Mouse (Mus musculus): ENCODE data around the gene Ston2. TPM values are rescaled to one million over a fixed set of nuclear protein-coding genes. Genes with fewer than 3 reads are reported as not detected.
A peak's percentile ranks its signal among the peaks of the same experiment; 100 is the strongest.
"Not testable (repeated sequence)": the region's sequence is repeated elsewhere in the genome, so short reads cannot be mapped to it uniquely, and the experiment has no call there.

The Ston2 gene
- polyA plus RNA-seq, 1 experiment from 2014 or later = 6.7 TPM

DNA sequence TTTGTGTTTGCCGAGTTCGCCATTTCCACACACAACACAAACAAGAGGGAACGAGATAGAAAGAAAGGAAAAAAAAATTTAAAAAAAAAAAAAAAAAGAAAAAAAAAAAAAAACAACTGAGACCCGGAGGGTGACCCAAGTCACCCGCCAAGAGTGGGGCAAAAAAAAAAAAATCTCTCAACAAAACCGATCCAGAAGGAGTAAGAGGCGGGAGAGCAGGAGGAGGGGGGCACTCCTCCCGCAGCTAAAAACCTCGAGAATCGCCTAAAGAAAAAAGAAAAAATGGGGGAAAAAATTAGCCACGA lies 198.7 kb downstream of the Ston2 start:
- Histone ChIP-seq H3K4me3 (ENCODE audit: low read depth, low read length) (peak overlapping the region; percentile 90), H3K36me3 (ENCODE audit: control insufficient read depth, insufficient read depth, low read length) (peaks cover 5% of the 10 kb centered on the region), H3K4me1 (ENCODE audit: control insufficient read depth, insufficient read depth, low read length) (peaks cover 11% of the 10 kb centered on the region), H3K9ac (ENCODE audit: low read depth, low read length) (peak overlapping the region; percentile 100), H3K27me3 (ENCODE audit: control insufficient read depth, insufficient read depth, low read length) (no peaks in the 10 kb centered on the region), H3K4me2 (peak overlapping the region; percentile 82), H3K9me3 (replicated peaks; ENCODE audit: control insufficient read depth, low read length) (no peaks in the 10 kb centered on the region), H3K27ac (ENCODE audit: low read depth, low read length) (peak overlapping the region; percentile 100)
- WGBS (ENCODE audit: insufficient replicate concordance) = 0% methylated on average over 11 of the region's 11 CpGs
- ATAC-seq (replicated peaks; ENCODE audit: insufficient number of reproducible peaks, low FRiP score, low TSS enrichment) = no peak

DNA sequence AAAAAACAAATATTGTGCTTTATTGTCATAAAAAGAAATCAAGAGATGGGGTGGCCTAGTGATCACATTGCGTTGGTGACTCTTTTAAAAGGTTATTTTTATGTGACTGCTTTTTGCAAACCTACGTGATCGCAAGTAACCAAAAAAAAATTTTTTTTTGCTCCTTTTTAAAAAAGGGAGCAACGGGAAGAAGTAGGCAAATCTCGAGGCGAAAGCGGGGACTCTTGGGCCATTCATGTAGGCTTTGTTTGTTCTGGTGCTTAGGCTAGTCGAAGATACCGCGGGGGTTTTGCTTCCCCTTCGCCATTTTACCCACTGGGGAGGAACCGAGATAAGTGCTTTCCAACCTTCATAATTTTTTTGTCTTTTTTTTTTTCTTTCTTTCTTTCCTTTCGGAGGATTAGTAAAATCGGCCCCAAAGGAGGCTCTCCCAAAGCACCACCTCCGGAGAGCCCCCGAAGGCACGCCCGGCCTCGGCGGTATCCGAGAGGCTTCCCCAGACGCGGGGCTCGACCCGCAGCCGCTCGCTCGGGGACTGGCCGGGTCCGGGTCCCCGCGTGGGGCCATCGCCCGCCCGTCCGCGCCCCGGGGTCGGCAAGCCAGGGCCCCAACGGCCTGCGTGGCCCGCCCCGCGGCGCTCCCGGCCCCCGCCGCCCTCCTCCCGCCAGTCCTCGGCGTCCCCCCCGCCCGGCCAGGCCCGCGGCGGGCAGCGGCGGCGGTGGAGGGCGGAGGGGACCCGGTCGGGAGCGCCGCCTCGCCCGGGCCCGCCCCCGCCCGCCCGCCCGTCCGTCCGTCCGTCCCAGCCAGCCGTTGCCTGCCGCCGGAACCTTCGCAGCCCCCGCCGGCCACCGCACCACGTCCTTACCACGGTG lies 199.3 kb downstream of the Ston2 start:
- Histone ChIP-seq H3K4me3 (ENCODE audit: low read depth, low read length) (peak overlapping the region; percentile 90), H3K27ac (ENCODE audit: low read depth, low read length) (peak overlapping the region; percentile 100), H3K4me2 (peak overlapping the region; percentile 82), H3K36me3 (ENCODE audit: control insufficient read depth, insufficient read depth, low read length) (peaks cover 5% of the 10 kb centered on the region), H3K9ac (ENCODE audit: low read depth, low read length) (peak overlapping the region; percentile 100), H3K4me1 (ENCODE audit: control insufficient read depth, insufficient read depth, low read length) (peaks cover 11% of the 10 kb centered on the region), H3K9me3 (replicated peaks; ENCODE audit: control insufficient read depth, low read length) (no peaks in the 10 kb centered on the region), H3K27me3 (ENCODE audit: control insufficient read depth, insufficient read depth, low read length) (no peaks in the 10 kb centered on the region)
- 1% methylated on average over 65 of the region's 83 CpGs for WGBS (ENCODE audit: insufficient replicate concordance)
- ATAC-seq (replicated peaks; ENCODE audit: insufficient number of reproducible peaks, low FRiP score, low TSS enrichment) = peak; percentile 18; the same call in 1 of the 2 replicates

DNA sequence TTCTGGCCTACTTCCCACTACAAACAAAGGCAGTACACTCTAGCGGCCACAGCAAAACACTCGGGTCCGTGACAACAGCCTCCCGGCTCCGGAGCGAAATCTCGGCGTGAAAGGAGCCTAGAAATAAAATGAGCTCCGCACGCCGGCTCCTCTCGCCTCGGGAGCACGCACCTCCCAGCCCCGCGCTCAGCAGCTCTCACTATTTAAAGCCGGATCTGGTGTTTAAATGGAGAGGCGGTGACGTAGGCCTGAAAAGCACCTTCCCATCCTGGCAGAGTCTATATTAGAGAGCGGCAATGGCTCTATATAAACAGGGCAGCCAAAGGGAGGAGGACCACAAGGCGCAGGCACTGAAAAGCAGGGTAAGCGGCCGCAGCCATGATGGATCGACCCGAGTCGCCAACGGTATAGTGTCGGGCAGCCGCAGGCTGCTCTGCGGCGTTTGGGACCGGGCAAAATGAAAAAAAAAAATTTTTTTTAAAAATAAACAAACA lies 200.0 kb downstream of the Ston2 start:
- Histone ChIP-seq H3K27ac (ENCODE audit: low read depth, low read length) (peak overlapping the region; percentile 100), H3K4me1 (ENCODE audit: control insufficient read depth, insufficient read depth, low read length) (peaks cover 13% of the 10 kb centered on the region), H3K9me3 (replicated peaks; ENCODE audit: control insufficient read depth, low read length) (no peaks in the 10 kb centered on the region), H3K4me3 (ENCODE audit: low read depth, low read length) (peak overlapping the region; percentile 90), H3K27me3 (ENCODE audit: control insufficient read depth, insufficient read depth, low read length) (no peaks in the 10 kb centered on the region), H3K36me3 (ENCODE audit: control insufficient read depth, insufficient read depth, low read length) (peaks cover 5% of the 10 kb centered on the region), H3K4me2 (peak overlapping the region; percentile 82), H3K9ac (ENCODE audit: low read depth, low read length) (peak overlapping the region; percentile 100)
- ATAC-seq (replicated peaks; ENCODE audit: insufficient number of reproducible peaks, low FRiP score, low TSS enrichment) = peak; percentile 83
- under 1% methylated on average over 32 of the region's 32 CpGs for WGBS (ENCODE audit: insufficient replicate concordance)

DNA sequence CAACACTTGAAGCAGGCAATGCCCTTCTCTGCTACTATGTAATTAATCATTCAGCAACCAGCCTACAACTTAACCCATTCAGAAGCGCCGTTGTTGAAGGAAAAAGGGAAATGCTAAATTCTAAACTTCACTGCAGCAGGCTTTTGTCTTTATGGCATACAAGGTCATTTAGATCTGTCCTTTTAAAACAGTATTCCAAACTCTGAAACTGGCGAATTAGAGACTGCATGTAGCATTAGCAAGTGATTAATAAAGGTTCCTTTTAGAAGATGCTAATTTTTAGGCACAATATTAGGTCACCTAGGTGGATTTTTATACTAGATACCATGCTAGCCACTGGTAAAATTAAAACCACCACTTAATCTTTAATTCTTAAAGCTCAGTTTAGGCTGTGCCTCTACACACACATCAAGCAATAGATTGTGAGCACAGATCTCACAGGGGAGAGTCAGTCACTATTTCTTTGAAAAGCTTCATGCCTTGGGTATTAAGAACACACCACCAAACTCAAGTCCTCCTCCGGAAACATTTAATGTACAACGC lies 200.6 kb downstream of the Ston2 start:
- 29% methylated on average over 5 of the region's 5 CpGs for WGBS (ENCODE audit: insufficient replicate concordance)

DNA sequence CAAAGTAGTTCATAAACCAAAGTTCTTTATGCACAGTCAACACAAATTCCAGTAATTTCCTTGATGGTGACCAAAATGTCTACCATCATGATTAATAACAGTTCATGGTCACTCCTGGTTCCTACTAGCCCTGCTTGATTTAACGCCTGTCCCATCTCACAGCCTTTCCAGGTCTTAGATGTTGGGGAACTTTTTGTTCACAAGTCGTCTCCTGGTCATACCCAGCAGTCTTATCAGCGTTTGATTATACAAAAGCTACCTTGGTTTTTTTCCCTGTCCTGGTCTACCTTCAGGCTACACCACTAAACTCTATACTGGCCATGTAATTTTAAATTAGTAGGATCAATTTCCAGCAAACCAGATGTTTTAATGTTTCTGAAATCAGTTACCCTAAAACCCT lies 201.1 kb downstream of the Ston2 start:
- Histone ChIP-seq H3K27me3 (ENCODE audit: control insufficient read depth, insufficient read depth, low read length) (no peaks in the 10 kb centered on the region), H3K27ac (ENCODE audit: low read depth, low read length) (no peak overlapping the region), H3K36me3 (ENCODE audit: control insufficient read depth, insufficient read depth, low read length) (peaks cover 5% of the 10 kb centered on the region), H3K9ac (ENCODE audit: low read depth, low read length) (0 out of 2 replicates have a peak overlapping the region, but pooled peaks have one; percentile 7), H3K4me2 (peak overlapping the region; percentile 82), H3K4me1 (ENCODE audit: control insufficient read depth, insufficient read depth, low read length) (peaks cover 16% of the 10 kb centered on the region), H3K4me3 (ENCODE audit: low read depth, low read length) (peak overlapping the region; percentile 90), H3K9me3 (replicated peaks; ENCODE audit: control insufficient read depth, low read length) (no peaks in the 10 kb centered on the region)
- 51% methylated on average over 3 of the region's 3 CpGs for WGBS (ENCODE audit: insufficient replicate concordance)
- ATAC-seq (replicated peaks; ENCODE audit: insufficient number of reproducible peaks, low FRiP score, low TSS enrichment) = no peak

More for the DNA sequence above, 200.6 kb downstream of the Ston2 start:
- Histone ChIP-seq H3K4me3 (ENCODE audit: low read depth, low read length) (peak overlapping the region; percentile 90), H3K9ac (ENCODE audit: low read depth, low read length) (peak overlapping the region; percentile 100; the same call in 1 of the 2 replicates), H3K4me1 (ENCODE audit: control insufficient read depth, insufficient read depth, low read length) (peaks cover 16% of the 10 kb centered on the region), H3K27me3 (ENCODE audit: control insufficient read depth, insufficient read depth, low read length) (no peaks in the 10 kb centered on the region), H3K4me2 (peak overlapping the region; percentile 82), H3K36me3 (ENCODE audit: control insufficient read depth, insufficient read depth, low read length) (peaks cover 5% of the 10 kb centered on the region), H3K27ac (ENCODE audit: low read depth, low read length) (peak overlapping the region; percentile 100), H3K9me3 (replicated peaks; ENCODE audit: control insufficient read depth, low read length) (no peaks in the 10 kb centered on the region)
- ATAC-seq (replicated peaks; ENCODE audit: insufficient number of reproducible peaks, low FRiP score, low TSS enrichment) = no peak

DNA sequence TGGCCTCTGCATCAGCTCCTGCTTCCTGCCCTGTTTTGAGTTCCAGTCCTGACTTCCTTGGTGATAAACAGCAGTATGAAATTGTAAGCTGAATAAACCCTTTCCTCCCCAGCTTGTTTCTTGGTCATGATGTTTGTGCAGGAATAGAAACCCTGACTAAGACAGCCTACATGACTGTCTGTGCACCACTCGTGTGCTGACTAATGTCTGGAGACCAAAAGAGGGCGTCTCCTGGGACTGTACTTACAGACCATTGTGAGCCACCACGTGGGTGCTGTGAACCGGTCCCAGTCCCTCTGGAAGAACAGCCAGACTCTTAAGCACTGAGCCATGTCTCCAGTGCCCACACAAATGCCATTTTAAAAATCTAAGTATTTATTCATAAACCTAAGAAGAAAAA lies 202.4 kb downstream of the Ston2 start:
- H3K9ac ChIP-seq (ENCODE audit: low read depth, low read length); H3K4me3 ChIP-seq (ENCODE audit: low read depth, low read length); H3K27ac ChIP-seq (ENCODE audit: low read depth, low read length); H3K9me3 ChIP-seq (replicated peaks; ENCODE audit: control insufficient read depth, low read length); ATAC-seq (replicated peaks; ENCODE audit: insufficient number of reproducible peaks, low FRiP score, low TSS enrichment); H3K4me2 ChIP-seq; H3K27me3 ChIP-seq (ENCODE audit: control insufficient read depth, insufficient read depth, low read length); H3K36me3 ChIP-seq (ENCODE audit: control insufficient read depth, insufficient read depth, low read length): not testable (repeated sequence)
- WGBS (ENCODE audit: insufficient replicate concordance) = 94% methylated on average over 4 of the region's 4 CpGs
- H3K4me1 ChIP-seq (ENCODE audit: control insufficient read depth, insufficient read depth, low read length) = peaks cover 12% of the 10 kb centered on the region

DNA sequence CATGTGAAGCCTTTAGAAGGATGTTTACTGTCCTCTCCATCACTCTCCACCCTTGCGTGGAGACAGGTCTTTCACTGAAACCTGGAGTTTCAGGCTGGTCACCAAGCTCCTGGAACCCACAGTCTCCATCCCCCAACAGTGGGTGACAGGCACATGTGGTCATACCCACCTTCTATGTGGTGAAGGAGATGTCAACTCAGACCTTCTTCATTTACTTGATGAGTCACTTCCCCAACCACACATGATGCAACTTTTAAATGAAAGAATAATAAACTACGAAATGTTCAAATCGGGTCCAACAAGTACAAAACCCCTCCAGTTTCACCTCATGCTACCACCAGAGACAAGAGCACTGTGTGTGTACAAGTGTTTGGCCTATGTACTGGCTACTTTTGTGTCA lies 203.0 kb downstream of the Ston2 start:
- Histone ChIP-seq H3K4me1 (ENCODE audit: control insufficient read depth, insufficient read depth, low read length) (peaks cover 11% of the 10 kb centered on the region), H3K27me3 (ENCODE audit: control insufficient read depth, insufficient read depth, low read length) (no peaks in the 10 kb centered on the region), H3K27ac (ENCODE audit: low read depth, low read length) (no peak overlapping the region), H3K9me3 (replicated peaks; ENCODE audit: control insufficient read depth, low read length) (no peaks in the 10 kb centered on the region), H3K4me3 (ENCODE audit: low read depth, low read length) (no peak overlapping the region), H3K9ac (ENCODE audit: low read depth, low read length) (no peak overlapping the region), H3K4me2 (no peak overlapping the region), H3K36me3 (ENCODE audit: control insufficient read depth, insufficient read depth, low read length) (peaks cover 5% of the 10 kb centered on the region)
- 91% methylated on average over 3 of the region's 3 CpGs for whole genome bisulfite sequencing (ENCODE audit: insufficient replicate concordance)
- ATAC-seq (replicated peaks; ENCODE audit: insufficient number of reproducible peaks, low FRiP score, low TSS enrichment) = no peak

DNA sequence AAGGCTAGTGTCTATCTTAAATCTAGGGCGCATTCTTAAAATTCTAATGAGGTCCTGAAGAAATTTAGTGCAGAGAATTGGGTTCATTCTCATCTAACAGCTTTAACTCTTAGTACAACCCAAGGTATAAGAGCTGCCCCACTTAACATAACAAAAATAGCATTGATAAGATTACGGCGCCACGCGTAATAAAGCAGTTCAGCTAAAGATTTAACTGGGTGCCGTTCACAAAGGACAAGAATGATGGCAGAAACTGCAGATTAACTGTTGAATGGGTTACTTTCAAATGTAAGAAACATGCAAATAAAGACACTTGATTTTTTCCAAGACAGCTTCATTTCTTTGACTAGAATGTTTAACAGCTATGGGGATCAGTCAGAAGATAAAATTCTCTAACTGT lies 204.8 kb downstream of the Ston2 start:
- Histone ChIP-seq H3K4me1 (ENCODE audit: control insufficient read depth, insufficient read depth, low read length) (peaks cover 11% of the 10 kb centered on the region), H3K9ac (ENCODE audit: low read depth, low read length) (no peak overlapping the region), H3K27me3 (ENCODE audit: control insufficient read depth, insufficient read depth, low read length) (no peaks in the 10 kb centered on the region), H3K27ac (ENCODE audit: low read depth, low read length) (no peak overlapping the region), H3K36me3 (ENCODE audit: control insufficient read depth, insufficient read depth, low read length) (peaks cover 5% of the 10 kb centered on the region), H3K4me2 (peak overlapping the region; percentile 37; the same call in 1 of the 2 replicates), H3K9me3 (replicated peaks; ENCODE audit: control insufficient read depth, low read length) (no peaks in the 10 kb centered on the region), H3K4me3 (ENCODE audit: low read depth, low read length) (no peak overlapping the region)
- ATAC-seq (replicated peaks; ENCODE audit: insufficient number of reproducible peaks, low FRiP score, low TSS enrichment) = no peak
- 50% methylated on average over 6 of the region's 6 CpGs for WGBS (ENCODE audit: insufficient replicate concordance)

Measured in heart, embryonic 11.5 days (tissue).